Mouse (Mus musculus): ENCODE results near the gene Lrrc3c.

Gene Lrrc3c

GRCm38 (mm10) chr11:98597991-98598390, at the start of gene Lrrc3c:
Lrrc3c (plus strand) TSS chr11:98598291.
- DNase-seq: no peak

- DNase-seq: no peak
These were observed 48.7 kb upstream of the Lrrc3c start for GRCm38 (mm10) chr11:98549363-98549762.

- DNase-seq: no peak
These were observed 47.6 kb upstream of the Lrrc3c start for GRCm38 (mm10) chr11:98550311-98550974.

- peak; percentile 76 for DNase-seq
These were observed 46.9 kb upstream of the Lrrc3c start, which contains the start of gene Zpbp2 for GRCm38 (mm10) chr11:98550975-98551828. Zpbp2 (plus strand) TSS chr11:98551097.

- DNase-seq: no peak
These were observed 44.1 kb upstream of the Lrrc3c start for GRCm38 (mm10) chr11:98553966-98554365.

- no peak for DNase-seq
These were observed 42.9 kb upstream of the Lrrc3c start for GRCm38 (mm10) chr11:98555124-98555700.

- no peak for DNase-seq
These were observed 37.1 kb upstream of the Lrrc3c start for GRCm38 (mm10) chr11:98560942-98561341.

- DNase-seq: no peak
These were observed 35.1 kb upstream of the Lrrc3c start for GRCm38 (mm10) chr11:98563025-98563424.

GRCm38 (mm10) chr11:98563921-98564414, 34.1 kb upstream of the Lrrc3c start:
- no peak for DNase-seq

- no peak for DNase-seq
These were observed 29.8 kb upstream of the Lrrc3c start for GRCm38 (mm10) chr11:98568326-98568725.

- no peak for DNase-seq
These were observed 28.6 kb upstream of the Lrrc3c start for GRCm38 (mm10) chr11:98569461-98569860.

- no peak for DNase-seq
These were observed 20.3 kb upstream of the Lrrc3c start for GRCm38 (mm10) chr11:98577776-98578175.

- peak; percentile 22 for DNase-seq
These were observed 17.6 kb upstream of the Lrrc3c start for GRCm38 (mm10) chr11:98580301-98581121.

- no peak for DNase-seq
These were observed 16.6 kb upstream of the Lrrc3c start for GRCm38 (mm10) chr11:98581286-98582029.

GRCm38 (mm10) chr11:98582030-98582388, 16.1 kb upstream of the Lrrc3c start:
- DNase-seq: no peak

- DNase-seq: no peak
These were observed 15.4 kb upstream of the Lrrc3c start for GRCm38 (mm10) chr11:98582551-98583264.

GRCm38 (mm10) chr11:98583265-98583552, 14.9 kb upstream of the Lrrc3c start:
- DNase-seq: no peak

- no peak for DNase-seq
These were observed 14.5 kb upstream of the Lrrc3c start for GRCm38 (mm10) chr11:98583571-98583970.

GRCm38 (mm10) chr11:98584146-98584545, 13.9 kb upstream of the Lrrc3c start:
- no peak for DNase-seq

- no peak for DNase-seq
These were observed 13.4 kb upstream of the Lrrc3c start for GRCm38 (mm10) chr11:98584629-98585177.

Data from kidney, adult 9 months (tissue).